ENCODE assay signal across 17 mouse cellular contexts in the genomic region with DNA sequence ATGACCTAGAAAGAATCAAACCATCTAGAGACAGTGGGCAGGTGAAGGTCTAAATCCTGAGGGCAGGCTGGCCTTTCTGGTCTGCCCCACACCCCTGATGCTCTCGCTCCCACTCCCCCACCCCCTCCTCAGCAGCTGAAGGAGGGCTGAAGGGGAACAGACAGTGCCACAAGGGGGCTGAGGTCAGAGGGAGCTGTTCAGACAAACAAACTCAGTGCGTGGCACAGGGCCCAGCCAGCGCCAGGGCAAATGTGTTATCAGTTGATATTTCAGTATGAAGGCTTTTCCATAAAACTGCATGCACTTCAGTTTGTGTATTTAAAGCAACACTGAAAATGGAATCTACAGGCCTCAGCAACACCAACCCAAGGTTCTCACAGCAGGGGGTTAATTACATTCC.
A peak's percentile ranks its signal among the peaks of the same experiment; 100 is the strongest.
DNase-seq lines count a peak whose midpoint lies in the region; ATAC-seq and TF ChIP-seq lines count a peak whose summit lies in the region.
"Had no signal": no experiment of that assay in that cellular context is flagged by ENCODE, and none has a peak within 500 bp of the region (broad histone marks: within the 10 kb centered on the region; RNA-seq: fewer than 3 reads in every experiment).

No protein-coding gene starts in this region.

- H3K36me3 ChIP-seq in heart, postnatal 0 days (replicated peaks; ENCODE audit: control insufficient read depth, insufficient read depth, low read length), result no peaks in the 10 kb centered on the region
- peaks cover 5% of the 10 kb centered on the region; the same call in 1 of the 2 replicates for H3K36me3 ChIP-seq in midbrain, embryonic 13.5 days
- no peaks in the 10 kb centered on the region for H3K36me3 ChIP-seq in liver, embryonic 12.5 days

- 0 out of 2 replicates have a peak, but pooled peaks have one; percentile 5 for TF ChIP-seq CTCF in heart, postnatal 0 days (IDR thresholded peaks at IDR 0.05; ENCODE audit: low read depth)

- H3K27me3 ChIP-seq in heart, postnatal 0 days (ENCODE audit: control insufficient read depth, insufficient read depth, low read length), result no peaks in the 10 kb centered on the region
- H3K27me3 ChIP-seq in midbrain, embryonic 13.5 days, result no peaks in the 10 kb centered on the region
- H3K27me3 ChIP-seq in liver, embryonic 12.5 days (replicated peaks), result no peaks in the 10 kb centered on the region
- H3K27me3 ChIP-seq: CH12.LX; forebrain, embryonic 13.5 days; Patski had no signal

- no peak for TF ChIP-seq EP300 in heart, postnatal 0 days (IDR thresholded peaks at IDR 0.05; ENCODE audit: low read depth)

- H3K4me1 ChIP-seq in heart, postnatal 0 days (ENCODE audit: control insufficient read depth, insufficient read depth), result peaks cover 9% of the 10 kb centered on the region; the same call in 1 of the 2 replicates
- peaks cover 15% of the 10 kb centered on the region for H3K4me1 ChIP-seq in midbrain, embryonic 13.5 days (replicated peaks)
- H3K4me1 ChIP-seq in liver, embryonic 12.5 days, result no peaks in the 10 kb centered on the region

- H3K4me3 ChIP-seq in heart, postnatal 0 days (ENCODE audit: low read depth, low read length), result no peak overlapping the region
- no peak overlapping the region for H3K4me3 ChIP-seq in midbrain, embryonic 13.5 days (replicated peaks)
- no peak overlapping the region for H3K4me3 ChIP-seq in liver, embryonic 12.5 days
- H3K4me3 ChIP-seq: forebrain, embryonic 13.5 days; gastrocnemius, adult 2 months had no signal

- no peak for ATAC-seq in heart, postnatal 0 days (ENCODE audit: insufficient read depth, low read depth)
- no peak for ATAC-seq in midbrain, embryonic 13.5 days
- no peak for ATAC-seq in liver, embryonic 12.5 days
- ATAC-seq: forebrain, embryonic 13.5 days; Patski had no signal

- no peak overlapping the region for H3K9ac ChIP-seq in heart, postnatal 0 days (replicated peaks; ENCODE audit: low read depth, low read length)
- H3K9ac ChIP-seq in midbrain, embryonic 13.5 days (replicated peaks), result no peak overlapping the region
- no peak overlapping the region for H3K9ac ChIP-seq in liver, embryonic 12.5 days
- H3K9ac ChIP-seq: forebrain, embryonic 13.5 days; lung, embryonic 14.5 days had no signal

- no peaks in the 10 kb centered on the region for H3K9me3 ChIP-seq in heart, postnatal 0 days (replicated peaks; ENCODE audit: control insufficient read depth, low read length)
- H3K9me3 ChIP-seq in midbrain, embryonic 13.5 days, result no peaks in the 10 kb centered on the region
- no peaks in the 10 kb centered on the region; the same call in 1 of the 2 replicates for H3K9me3 ChIP-seq in liver, embryonic 12.5 days (replicated peaks)
- H3K9me3 ChIP-seq: forebrain, embryonic 13.5 days had no signal

- no peak overlapping the region for H3K27ac ChIP-seq in heart, postnatal 0 days (ENCODE audit: low read depth)
- peak overlapping the region; percentile 27; the same call in 1 of the 2 replicates for H3K27ac ChIP-seq in midbrain, embryonic 13.5 days
- no peak overlapping the region for H3K27ac ChIP-seq in liver, embryonic 12.5 days
- H3K27ac ChIP-seq: forebrain, embryonic 13.5 days; gastrocnemius, adult 2 months had no signal

- no peak for DNase-seq in heart, postnatal 0 days (ENCODE audit: low spot score)
- DNase-seq in heart, adult 8-10 months (ENCODE audit: low spot score), result no peak
- DNase-seq in retina, postnatal 1 day, result peak; percentile 47
- DNase-seq in retina, embryonic 14.5 days (ENCODE audit: low spot score), result no peak
- DNase-seq in spleen, postnatal 36 days (ENCODE audit: low spot score in 2 of 2), result no peak
- DNase-seq: cerebellum, postnatal 14 days; gastrocnemius, adult 2 months; liver; lung, embryonic 14.5 days; right cerebral cortex, adult 18-20 months; spleen, adult 18-20 months had no signal

- WGBS in heart, postnatal 0 days, result 18% methylated on average over 3 of the region's 3 CpGs
- WGBS in midbrain, embryonic 13.5 days, result 29% methylated on average over 3 of the region's 3 CpGs
- WGBS in liver, embryonic 12.5 days (ENCODE audit: insufficient replicate concordance), result 33% methylated on average over 3 of the region's 3 CpGs

- H3K4me2 ChIP-seq in heart, postnatal 0 days (ENCODE audit: low read depth, low read length), result no peak overlapping the region
- no peak overlapping the region for H3K4me2 ChIP-seq in midbrain, embryonic 13.5 days (replicated peaks)
- no peak overlapping the region for H3K4me2 ChIP-seq in liver, embryonic 12.5 days
- H3K4me2 ChIP-seq: forebrain, embryonic 13.5 days; heart, embryonic 11.5 days; lung, embryonic 14.5 days had no signal
